Mouse (Mus musculus) CH12.LX (cell line): ENCODE measurements around the gene Osbp2. TPM values are rescaled to one million over a fixed set of nuclear protein-coding genes. Genes with fewer than 3 reads are reported as not detected.

ENCODE experiments used
- DNase-seq: peaks from one replicate; pipeline ENCODE4 v3.0.0-alpha.2; 2013; ENCODE audit errors: extremely low read depth
- H3K27ac ChIP-seq: 2 replicates; pipeline ENCODE4 v1.5.1; 2012; ENCODE audit warnings: low read depth, mild to moderate bottlenecking, control low read depth, moderate library complexity; ENCODE audit not compliant: insufficient read depth
- H3K27me3 ChIP-seq: replicated peaks from 2 replicates; pipeline ENCODE3; 2012; ENCODE audit warnings: inconsistent platforms
- H3K36me3 ChIP-seq, 2 experiments: replicated peaks in 1 of 2; 2 replicates each; pipeline versions ENCODE3 to v1.6.1; 2012; ENCODE audit warnings: inconsistent platforms in 1 of 2, low read length in 1 of 2, mild to moderate bottlenecking in 1 of 2, mixed read lengths in 1 of 2, moderate library complexity in 1 of 2; ENCODE audit not compliant: control insufficient read depth in 1 of 2, insufficient read depth in 1 of 2
- H3K4me1 ChIP-seq, 2 experiments: 2 replicates each; pipeline ENCODE4 v1.6.1; 2012; ENCODE audit warnings: inconsistent platforms in 1 of 2, moderate library complexity in 1 of 2; ENCODE audit not compliant: insufficient read depth in 2 of 2, control insufficient read depth in 1 of 2
- H3K4me2 ChIP-seq: 2 replicates; pipeline ENCODE4 v1.6.1; 2012; ENCODE audit warnings: low read depth, mild to moderate bottlenecking, control low read depth; ENCODE audit not compliant: poor library complexity, insufficient read depth, severe bottlenecking
- H3K4me3 ChIP-seq, 3 experiments: fragments of 150-350 bp in 1 of 3; sonication (generic) in 1 of 3; replicated peaks in 1 of 3; 2 replicates each; pipeline versions ENCODE3 to v1.5.1; 2011 to 2012; ENCODE audit warnings: low read depth in 2 of 3, low read length in 2 of 3, mild to moderate bottlenecking in 2 of 3, moderate library complexity in 2 of 3, control low read depth in 1 of 3, improper control_type of control experiment in 1 of 3, inconsistent platforms in 1 of 3, mixed read lengths in 1 of 3; ENCODE audit not compliant: poor library complexity in 1 of 3
- H3K79me2 ChIP-seq: replicated peaks from 2 replicates; pipeline ENCODE4 v1.6.1; 2012; ENCODE audit warnings: mild to moderate bottlenecking, moderate library complexity; ENCODE audit not compliant: control insufficient read depth, poor library complexity, insufficient read depth, severe bottlenecking; ENCODE audit errors: extremely low read depth
- H3K9ac ChIP-seq: 2 replicates; pipeline ENCODE4 v1.6.1; 2012; ENCODE audit warnings: low read depth, mild to moderate bottlenecking, control low read depth, moderate library complexity; ENCODE audit not compliant: insufficient read depth
- H3K9me3 ChIP-seq: replicated peaks from 2 replicates; pipeline ENCODE3; 2012; ENCODE audit warnings: low read length, inconsistent platforms, mixed read lengths
- BHLHE40 ChIP-seq: IDR thresholded peaks from 2 replicates; pipeline ENCODE4 v1.6.1; 2011; ENCODE audit warnings: mild to moderate bottlenecking, low read depth, low read length, improper control_type of control experiment
- CHD2 ChIP-seq: IDR thresholded peaks from 2 replicates; pipeline ENCODE4 v1.6.1; 2011; ENCODE audit warnings: low read length, improper control_type of control experiment
- E2F4 ChIP-seq: IDR thresholded peaks from 2 replicates; pipeline ENCODE4 v1.6.1; 2011; ENCODE audit warnings: low read depth, low read length, improper control_type of control experiment; ENCODE audit not compliant: insufficient replicate concordance
- ELF1 ChIP-seq: IDR thresholded peaks from 2 replicates; pipeline ENCODE4 v1.6.1; 2014; ENCODE audit warnings: low read depth, mild to moderate bottlenecking, inconsistent platforms, low read length, improper control_type of control experiment
- ETS1 ChIP-seq: conservative IDR thresholded peaks from 2 replicates; pipeline ENCODE4 v1.6.1; 2012; ENCODE audit warnings: low read depth, mild to moderate bottlenecking, inconsistent platforms, low read length, improper control_type of control experiment, moderate library complexity
- GABPA ChIP-seq: IDR thresholded peaks from 2 replicates; pipeline ENCODE4 v1.6.1; 2012; ENCODE audit warnings: low read depth, low read length, improper control_type of control experiment, inconsistent platforms; ENCODE audit not compliant: insufficient replicate concordance
- JUN ChIP-seq: IDR thresholded peaks from 2 replicates; pipeline ENCODE4 v1.6.1; 2011; ENCODE audit warnings: low read depth, mild to moderate bottlenecking, low read length, improper control_type of control experiment, moderate library complexity; ENCODE audit not compliant: insufficient read depth
- JUND ChIP-seq: conservative IDR thresholded peaks from 2 replicates; pipeline ENCODE4 v1.6.1; 2011; ENCODE audit warnings: low read depth, low read length, improper control_type of control experiment
- MAFK ChIP-seq: IDR thresholded peaks from 2 replicates; pipeline ENCODE4 v1.6.1; 2011; ENCODE audit warnings: low read length, improper control_type of control experiment; ENCODE audit not compliant: insufficient replicate concordance
- MAX ChIP-seq: IDR thresholded peaks from 2 replicates; pipeline ENCODE4 v1.6.1; 2011; ENCODE audit warnings: low read length, improper control_type of control experiment
- MYC ChIP-seq: IDR thresholded peaks from 2 replicates; pipeline ENCODE4 v1.6.1; 2011; ENCODE audit warnings: low read depth, mild to moderate bottlenecking, improper control_type of control experiment, low read length
- NELFE ChIP-seq: IDR thresholded peaks from 2 replicates; pipeline ENCODE4 v1.6.1; 2011; ENCODE audit warnings: low read depth, low read length, improper control_type of control experiment
- NRF1 ChIP-seq: IDR thresholded peaks from 2 replicates; pipeline ENCODE4 v1.6.1; 2014; ENCODE audit warnings: low read depth, mild to moderate bottlenecking, inconsistent platforms, low read length, improper control_type of control experiment, moderate library complexity
- PAX5 ChIP-seq: IDR thresholded peaks from 2 replicates; pipeline ENCODE4 v1.6.1; 2012; ENCODE audit warnings: low read length, inconsistent platforms, mixed read lengths
- POLR2A ChIP-seq: IDR thresholded peaks from 2 replicates; pipeline ENCODE4 v1.6.1; 2011; ENCODE audit warnings: low read depth, mild to moderate bottlenecking, improper control_type of control experiment, low read length
- POLR2AphosphoS2 ChIP-seq: IDR thresholded peaks from 2 replicates; pipeline ENCODE4 v1.6.1; 2011; ENCODE audit warnings: low read depth, low read length, improper control_type of control experiment
- RCOR1 ChIP-seq: conservative IDR thresholded peaks from 2 replicates; pipeline ENCODE4 v1.6.1; 2012; ENCODE audit warnings: low read depth, mild to moderate bottlenecking, inconsistent platforms, low read length, improper control_type of control experiment
- SMC3 ChIP-seq: IDR thresholded peaks from 2 replicates; pipeline ENCODE4 v1.6.1; 2011; ENCODE audit warnings: low read depth, low read length, improper control_type of control experiment
- TBP ChIP-seq: conservative IDR thresholded peaks from 2 replicates; pipeline ENCODE4 v1.6.1; 2011; ENCODE audit warnings: low read depth, low read length, improper control_type of control experiment
- USF2 ChIP-seq: conservative IDR thresholded peaks from 2 replicates; pipeline ENCODE4 v1.6.1; 2011; ENCODE audit warnings: low read depth, low read length, improper control_type of control experiment
- ZKSCAN1 ChIP-seq: IDR thresholded peaks from 2 replicates; pipeline ENCODE4 v1.6.1; 2012; ENCODE audit warnings: low read depth, inconsistent platforms, low read length, improper control_type of control experiment, borderline replicate concordance
- dilution Hi-C: fragments of 300-500 bp; cut with MboI; formaldehyde crosslinking; loops from 2 replicates; pipeline ENCODE4 v1.14.3; 2020; ENCODE audit warnings: low sequenced_read_pairs; ENCODE audit not compliant: extremely low pct_unique_long_range_greater_than_20kb, extremely low pct_ligation_motif_present
- in situ Hi-C: fragments of 300-500 bp; cut with MboI; formaldehyde crosslinking; loops from 3 replicates; pipeline ENCODE4 v1.14.3; 2019; ENCODE audit warnings: low sequenced_read_pairs, low pct_ligation_motif_present, low pct_unique_long_range_greater_than_20kb, mixed read lengths
- polyA plus RNA-seq: library from polyadenylated mRNA; unstranded; fragments of >175 nt; gene quantifications from 2 replicates; pipeline ENCODE4 v1.2.1, GENCODE M21; 2012; ENCODE audit warnings: low read depth; ENCODE audit not compliant: insufficient read length
- total RNA-seq, 2 experiments: library from RNA; depleted of rRNA; stranded (reverse); fragments of 300-350 nt in 1 of 2; fragments of >200 nt in 1 of 2; gene quantifications; 2 replicates each; pipeline ENCODE4 v1.2.3; 2012 to 2014

Osbp2 gene
- total and polyA plus RNA-seq, 3 experiments = not detected

- peaks cover 9% of the 10 kb centered on the region for H3K9me3 ChIP-seq
- dilution Hi-C loops = no loop called here
- H3K27me3 ChIP-seq = peaks cover 68% of the 10 kb centered on the region
- H3K27ac ChIP-seq = no peak overlapping the region
- no peaks in the 10 kb centered on the region for H3K79me2 ChIP-seq
- H3K4me1 ChIP-seq = no peaks in the 10 kb centered on the region
- no peak for DNase-seq
- in situ Hi-C loops = no loop called here
- no peak overlapping the region for H3K4me3 ChIP-seq
- TF ChIP-seq JUND = no peak
- TF ChIP-seq SMC3 = no peak
- TF ChIP-seq ZKSCAN1 = no peak
- no peak for TF ChIP-seq PAX5
- TF ChIP-seq MAFK = no peak
- TF ChIP-seq NELFE = no peak
- TF ChIP-seq RCOR1 = no peak
- no peak for TF ChIP-seq POLR2AphosphoS2
- TF ChIP-seq NRF1 = no peak
- TF ChIP-seq JUN = no peak
- no peak for TF ChIP-seq E2F4
- no peak for TF ChIP-seq CHD2
- no peak for TF ChIP-seq POLR2A
- no peak for TF ChIP-seq USF2
- no peak for TF ChIP-seq MAX
- no peak for TF ChIP-seq ELF1
- no peak for TF ChIP-seq ETS1
- H3K9ac ChIP-seq = no peak overlapping the region
- H3K4me2 ChIP-seq = no peak overlapping the region
- no peaks in the 10 kb centered on the region for H3K36me3 ChIP-seq
Observed at GRCm38 (mm10) chr11:3774463-3775262, 89.0 kb downstream of the Osbp2 start.

GRCm38 (mm10) chr11:3773782-3774462 lies 89.8 kb downstream of the Osbp2 start:
- Histone ChIP-seq H3K9ac (no peak overlapping the region), H3K27ac (no peak overlapping the region), H3K27me3 (peaks cover 62% of the 10 kb centered on the region), H3K79me2 (no peaks in the 10 kb centered on the region), H3K4me3 (no peak overlapping the region), H3K9me3 (peaks cover 11% of the 10 kb centered on the region), H3K36me3 (no peaks in the 10 kb centered on the region), H3K4me1 (no peaks in the 10 kb centered on the region), H3K4me2 (no peak overlapping the region)
- DNase-seq = no peak
- dilution Hi-C loops (no loop called here), in situ Hi-C loops (no loop called here)
- TF ChIP-seq TBP (no peak), GABPA (no peak), ELF1 (no peak), ETS1 (no peak), MYC (no peak), BHLHE40 (no peak)
